In the genomic region with DNA sequence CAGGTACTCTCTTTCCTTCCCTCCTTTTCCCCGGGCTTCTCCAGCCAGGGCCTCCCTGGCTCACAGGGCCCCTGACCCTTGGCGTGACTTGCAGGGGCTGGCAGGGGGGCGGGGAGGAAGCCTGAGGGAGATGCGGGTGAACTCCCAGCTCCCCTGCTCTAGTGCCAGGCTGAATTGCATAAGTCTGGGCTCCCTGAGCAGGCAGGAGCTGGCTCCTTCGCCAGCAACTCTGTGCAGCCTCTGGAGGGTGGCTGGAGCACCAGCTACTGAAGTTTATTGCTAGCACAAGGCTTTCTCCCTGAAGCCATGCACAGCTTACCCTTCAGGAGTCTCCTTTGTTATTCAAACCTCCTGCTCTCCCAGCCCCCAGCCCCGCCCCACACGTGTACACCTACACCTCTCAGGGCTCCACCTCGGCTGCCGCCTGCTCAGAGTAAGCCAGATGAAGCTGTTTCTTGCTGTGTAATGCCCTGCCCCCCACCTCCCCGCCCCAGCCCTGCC, we compare ENCODE assay signal across 9 mouse cellular contexts.
DNase-seq lines count a peak whose midpoint lies in the region; ATAC-seq and TF ChIP-seq lines count a peak whose summit lies in the region.
"Had no signal": no experiment of that assay in that cellular context is flagged by ENCODE, and none has a peak within 500 bp of the region (broad histone marks: within the 10 kb centered on the region; RNA-seq: fewer than 3 reads in every experiment).

No protein-coding gene starts in this region.

- 10% methylated on average over 8 of the region's 10 CpGs for WGBS in forebrain, embryonic 14.5 days

- H3K27ac ChIP-seq in ES-E14 (ENCODE audit: insufficient read depth, low read depth, low read length, poor library complexity, severe bottlenecking): 0 out of 2 replicates have a peak overlapping the region, but pooled peaks have one; percentile 57
- no peak overlapping the region for H3K27ac ChIP-seq in forebrain, embryonic 14.5 days (ENCODE audit: low read depth, low read length)

- peak overlapping the region; percentile 62; the same call in 1 of the 2 replicates for H3K9ac ChIP-seq in ES-E14 (ENCODE audit: insufficient read depth, low read depth, low read length, poor library complexity, severe bottlenecking)
- H3K9ac ChIP-seq in forebrain, embryonic 14.5 days (ENCODE audit: low read length): no peak overlapping the region

- in situ Hi-C loops in ES-E14 (cut with MboI; ENCODE audit: low sequenced_read_pairs in 2 of 2, unreplicated experiment in 2 of 2): no loop called here

- H3K4me1 ChIP-seq in ES-E14 (ENCODE audit: control insufficient read depth in 2 of 2, insufficient read depth in 2 of 2, low read length in 2 of 2, poor library complexity in 1 of 2): peaks cover 0 to 18% of the 10 kb centered on the region in 2 experiments; a peak in 1 of 4 replicates
- no peaks in the 10 kb centered on the region for H3K4me1 ChIP-seq in forebrain, embryonic 14.5 days (ENCODE audit: control insufficient read depth, insufficient read depth, low read length)

- no peaks in the 10 kb centered on the region for H3K36me3 ChIP-seq in ES-E14 (ENCODE audit: control insufficient read depth, insufficient read depth, low read length, poor library complexity, severe bottlenecking)
- no peaks in the 10 kb centered on the region for H3K36me3 ChIP-seq in forebrain, embryonic 14.5 days (ENCODE audit: control insufficient read depth, insufficient read depth, low read length)
- H3K36me3 ChIP-seq: G1E had no signal

- intact Hi-C loops in gastrocnemius, postnatal 14 days (cut with DNase I; ENCODE audit: low total_unique reads): no loop called here
- intact Hi-C loops in left cerebral cortex, postnatal 4 days (cut with DNase I): no loop called here

- H3K4me3 ChIP-seq in ES-E14 (ENCODE audit: insufficient read depth in 1 of 2, low read depth in 1 of 2, low read length in 2 of 2, poor library complexity in 1 of 2, severe bottlenecking in 1 of 2): peak overlapping the region; percentile 49 to 58
- no peak overlapping the region for H3K4me3 ChIP-seq in forebrain, embryonic 14.5 days (ENCODE audit: low read depth, low read length)

- no peaks in the 10 kb centered on the region; the same call in 1 of the 2 replicates for H3K27me3 ChIP-seq in forebrain, embryonic 14.5 days (replicated peaks; ENCODE audit: control insufficient read depth, insufficient read depth, low read length)

- peak; percentile 5 for DNase-seq in gastrocnemius, postnatal 14 days
- no peak for DNase-seq in gastrocnemius, adult 18-20 months (ENCODE audit: low spot score)
- DNase-seq in ES-E14 (ENCODE audit: low read depth, low spot score): peak; percentile 49
- DNase-seq in forebrain, embryonic 14.5 days (ENCODE audit: low spot score): no peak
- peak; percentile 58 for DNase-seq in kidney, postnatal 10 days
- DNase-seq in right cerebral cortex, postnatal 14 days: peak; percentile 17
- no peak for DNase-seq in gastrocnemius, postnatal 25 days
- DNase-seq in left cerebral cortex, postnatal 4 days: no peak

- peak; percentile 22; the same call in 1 of the 2 replicates for ATAC-seq in forebrain, embryonic 14.5 days

- H3K9me3 ChIP-seq in ES-E14 (ENCODE audit: control insufficient read depth, insufficient read depth, low read depth, low read length): no peaks in the 10 kb centered on the region
- H3K9me3 ChIP-seq in forebrain, embryonic 14.5 days (replicated peaks; ENCODE audit: control insufficient read depth, low read length): no peaks in the 10 kb centered on the region
- H3K9me3 ChIP-seq: G1E had no signal

- peak overlapping the region; percentile 46 for H3K4me2 ChIP-seq in forebrain, embryonic 14.5 days (ENCODE audit: low read length)

TF ChIP-seq in ES-E14, 5 proteins besides CTCF, POLR2A, EP300 and RAD21:
- TF ChIP-seq CHD2 (IDR thresholded peaks at IDR 0.05; ENCODE audit: low read depth, low read length) (no peak), MAFK (IDR thresholded peaks at IDR 0.05; ENCODE audit: insufficient read depth, low read depth, low read length) (peak; percentile 21; the same call in 1 of the 2 replicates)

Comparison
In these comparisons a context has a peak if more than half of its experiments do, and no peak if none do; other contexts are left out.
1. DNase-seq: peak in gastrocnemius, postnatal 14 days (single experiment), ES-E14 (single experiment), kidney, postnatal 10 days (single experiment) and right cerebral cortex, postnatal 14 days (single experiment); none in gastrocnemius, adult 18-20 months (single experiment), forebrain, embryonic 14.5 days (single experiment), gastrocnemius, postnatal 25 days (single experiment) and left cerebral cortex, postnatal 4 days (single experiment).